Mouse (Mus musculus) left cerebral cortex, adult 2 months (tissue): ENCODE data around the gene Acot8. TPM values are rescaled to one million over a fixed set of nuclear protein-coding genes. Genes with fewer than 3 reads are reported as not detected.

Experiments used
- DNase-seq, 2 experiments: peaks; one replicate each; pipeline ENCODE4 v3.0.0; 2021 to 2022; ENCODE audit warnings: low spot score in 2 of 2, mixed read lengths in 1 of 2; ENCODE audit errors: extremely low spot score in 1 of 2
- H3K27ac ChIP-seq: fragments of 200-600 bp; 2 replicates; pipeline ENCODE4 v1.8.1; 2022
- H3K4me3 ChIP-seq: fragments of 200-600 bp; 2 replicates; pipeline ENCODE4 v1.8.1; 2022
- CTCF ChIP-seq: fragments of 200-600 bp; IDR thresholded peaks from 2 replicates; pipeline ENCODE4 v1.8.1; 2022; ENCODE audit warnings: antibody characterized with exemption, mild to moderate bottlenecking, moderate library complexity
- intact Hi-C: fragments of 180-260 bp; cut with DNase I; formaldehyde crosslinking; loops from one replicate; pipeline ENCODE4 v1.15.1; 2025
- total RNA-seq, 2 experiments: library from RNA; stranded (reverse); gene quantifications; 2 replicates each; pipeline ENCODE4 v1.2.3; 2021

The Acot8 gene
- total RNA-seq, 2 experiments from 2014 or later = 26.6 to 28.3 TPM

DNA sequence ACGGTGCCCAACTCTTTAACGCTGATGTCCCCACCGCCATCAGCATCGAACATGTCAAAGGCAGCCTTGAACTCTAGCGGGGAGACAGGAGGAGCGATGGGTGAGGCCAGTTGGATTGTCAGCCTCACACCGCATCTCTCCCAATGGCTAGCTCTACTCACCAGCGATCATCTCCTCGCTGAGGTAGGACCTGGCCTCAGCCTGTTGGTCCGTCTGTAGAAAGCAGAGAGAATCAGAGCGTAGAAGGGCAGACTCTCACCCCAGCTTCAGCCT lies 26.7 kb downstream of the Acot8 start:
- no peak for DNase-seq
- TF ChIP-seq CTCF = no peak
- no peak overlapping the region for H3K27ac ChIP-seq
- intact Hi-C loops = no loop called here
- H3K4me3 ChIP-seq = no peak overlapping the region

DNA sequence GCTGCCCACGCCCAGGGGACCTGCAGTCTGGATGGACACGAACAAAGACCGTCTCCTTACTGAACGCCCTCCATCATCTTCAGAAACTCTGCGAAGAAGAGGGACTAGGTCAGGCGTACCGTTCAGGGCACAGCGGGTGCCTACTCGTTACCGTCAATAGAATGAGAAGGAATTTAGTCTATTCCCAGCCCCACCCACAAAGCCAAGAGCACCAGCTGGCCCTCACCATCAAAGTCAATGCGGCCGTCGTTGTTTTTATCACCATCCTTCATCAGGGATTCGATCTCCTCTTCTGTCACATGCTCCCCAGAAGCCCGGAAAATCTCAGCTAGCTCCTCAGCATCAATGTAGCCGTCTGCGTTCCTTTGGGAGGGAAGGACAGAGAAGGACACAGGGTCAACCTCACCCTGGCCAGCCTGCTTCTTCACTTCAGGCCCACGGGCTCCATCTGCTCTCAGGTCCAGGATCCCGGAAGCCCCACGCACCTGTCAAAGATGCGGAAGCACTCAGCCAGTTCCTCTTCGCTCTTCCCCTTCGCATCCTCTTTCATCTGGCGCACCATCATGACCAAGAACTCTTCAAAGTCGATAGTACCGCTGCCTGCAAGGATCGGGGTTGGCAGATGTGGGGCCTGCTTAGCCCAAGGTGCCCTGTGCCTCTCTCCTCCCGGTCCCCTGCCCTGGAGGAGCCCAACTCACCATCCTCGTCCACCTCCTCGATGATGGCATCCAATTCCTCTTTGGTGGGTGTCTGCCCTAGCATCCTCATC lies 27.3 kb downstream of the Acot8 start:
- Histone ChIP-seq H3K27ac (no peak overlapping the region), H3K4me3 (no peak overlapping the region)
- no peak for TF ChIP-seq CTCF
- DNase-seq = no peak
- intact Hi-C loops = no loop called here

DNA sequence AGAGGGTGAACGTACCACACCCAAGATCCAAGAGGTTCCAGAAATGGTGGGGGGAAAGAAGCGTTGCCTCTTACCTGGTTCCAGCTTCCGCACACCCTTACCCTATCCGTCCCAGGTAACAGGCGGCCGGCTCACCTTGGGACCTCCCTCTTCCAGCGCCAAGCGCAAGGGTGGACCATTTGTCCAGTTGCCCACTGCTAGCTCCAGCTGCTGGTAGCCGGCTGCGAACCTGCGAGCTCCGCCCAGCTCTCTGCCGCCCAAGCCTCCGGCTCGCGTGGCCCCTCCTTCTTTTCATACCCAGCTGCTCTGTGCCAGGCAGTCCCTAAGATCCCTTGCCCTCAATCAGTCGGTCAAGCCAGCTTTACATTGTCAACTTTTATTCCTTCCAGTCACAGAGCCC lies 27.9 kb downstream of the Acot8 start:
- no peak for DNase-seq
- H3K27ac ChIP-seq = no peak overlapping the region
- H3K4me3 ChIP-seq = no peak overlapping the region
- intact Hi-C loops = no loop called here
- TF ChIP-seq CTCF = no peak

DNA sequence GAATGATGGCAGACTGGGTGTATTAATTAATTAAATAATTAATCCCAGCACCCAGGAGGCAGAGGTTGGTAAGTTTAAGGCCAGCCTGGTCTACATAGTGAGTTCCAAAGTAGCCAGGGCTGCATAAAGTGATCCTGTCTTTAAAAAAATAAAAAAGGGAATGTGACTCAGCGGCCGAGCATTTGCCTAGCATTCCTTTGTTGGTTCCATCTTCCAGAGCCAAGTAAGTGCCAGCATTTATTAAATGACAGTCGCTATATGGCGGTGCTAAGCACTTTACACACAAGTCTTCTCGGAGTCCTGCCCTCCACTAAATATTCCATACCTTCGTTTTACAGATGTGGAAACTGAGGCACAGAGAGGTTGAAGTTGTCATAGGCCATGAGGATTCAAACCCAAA lies 28.6 kb downstream of the Acot8 start:
- intact Hi-C loops = no loop called here
- no peak for DNase-seq
- no peak overlapping the region for H3K4me3 ChIP-seq
- no peak overlapping the region for H3K27ac ChIP-seq
- no peak for TF ChIP-seq CTCF

DNA sequence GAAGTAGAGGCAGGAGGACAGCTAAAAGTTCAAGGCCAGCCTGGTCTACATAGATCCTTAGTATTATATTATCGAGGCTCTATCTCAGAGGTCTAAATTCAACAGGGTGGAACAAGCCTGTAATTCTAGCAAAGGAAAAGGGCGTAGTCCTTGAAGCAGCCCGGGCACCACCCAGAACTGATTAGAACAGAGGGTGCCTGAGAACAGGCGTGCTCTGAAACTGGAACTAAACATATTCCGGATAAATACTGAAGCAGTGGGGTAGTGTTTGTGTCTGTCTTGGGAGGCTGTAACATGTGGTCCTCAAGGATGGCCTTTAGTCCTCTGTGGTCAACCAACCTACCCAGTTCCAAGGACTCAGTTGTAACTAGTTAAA lies 30.7 kb downstream of the Acot8 start:
- no peak for DNase-seq
- Histone ChIP-seq H3K27ac (no peak overlapping the region), H3K4me3 (no peak overlapping the region)
- intact Hi-C loops = no loop called here
- no peak for TF ChIP-seq CTCF

DNA sequence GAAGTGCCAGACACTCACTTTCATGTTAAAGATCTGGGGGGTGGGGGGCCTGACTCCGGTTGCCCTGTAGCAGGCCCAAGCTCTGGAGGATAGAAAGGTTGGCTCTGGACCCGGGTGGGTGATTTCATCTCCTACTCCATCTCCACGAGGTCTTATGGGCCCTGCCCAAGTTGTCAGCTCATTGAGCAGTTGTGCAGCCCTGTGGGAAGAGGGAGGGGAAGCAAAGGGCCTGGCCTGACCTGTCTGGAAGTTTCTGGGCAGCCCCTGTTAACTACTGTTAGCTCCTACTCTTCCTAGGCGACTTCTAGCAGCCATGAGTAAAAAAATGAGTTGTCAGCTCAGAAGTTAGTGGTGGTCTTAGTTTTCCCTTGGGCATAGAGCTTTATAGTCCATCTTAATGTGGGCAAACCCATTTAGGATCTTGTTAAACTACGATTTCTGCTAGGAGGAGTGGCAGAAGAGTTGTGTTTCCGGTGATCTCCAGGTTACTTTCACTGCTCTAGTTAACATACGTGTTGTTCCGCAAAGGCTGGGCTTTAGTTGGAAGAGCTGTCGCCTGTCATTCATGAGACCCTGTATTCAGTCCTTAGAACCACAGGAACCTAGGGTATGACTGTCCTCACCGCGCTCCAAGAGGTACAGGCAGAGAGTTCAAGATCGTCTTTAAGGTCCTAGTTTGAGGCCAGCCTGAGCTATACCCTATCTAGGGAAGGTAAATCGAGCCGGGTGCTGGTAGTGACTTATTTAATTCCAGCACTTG lies 31.3 kb downstream of the Acot8 start:
- intact Hi-C loops = no loop called here
- no peak for DNase-seq
- Histone ChIP-seq H3K27ac (no peak overlapping the region), H3K4me3 (no peak overlapping the region)
- no peak for TF ChIP-seq CTCF

DNA sequence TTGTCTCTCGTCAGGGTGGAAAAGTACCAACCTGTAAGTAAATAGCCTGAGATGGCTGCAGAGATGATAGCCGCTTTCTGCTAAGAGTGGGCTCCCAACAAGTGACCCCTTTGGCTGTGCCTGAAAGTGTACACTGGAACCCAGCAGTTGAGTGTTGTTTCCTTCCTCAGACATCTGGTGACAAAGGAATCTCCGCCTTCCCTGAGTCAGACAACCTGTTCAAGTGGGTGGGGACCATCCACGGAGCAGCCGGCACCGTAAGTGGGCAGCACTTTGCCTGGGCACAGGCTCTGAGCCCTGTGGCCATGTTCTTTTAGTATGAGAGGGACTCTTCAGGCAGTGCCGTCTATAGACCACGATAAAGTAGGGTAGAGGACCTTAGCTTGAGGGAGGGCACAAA lies 33.6 kb downstream of the Acot8 start:
- DNase-seq = no peak
- no peak for TF ChIP-seq CTCF
- no peak overlapping the region for H3K4me3 ChIP-seq
- intact Hi-C loops = no loop called here
- H3K27ac ChIP-seq = no peak overlapping the region

DNA sequence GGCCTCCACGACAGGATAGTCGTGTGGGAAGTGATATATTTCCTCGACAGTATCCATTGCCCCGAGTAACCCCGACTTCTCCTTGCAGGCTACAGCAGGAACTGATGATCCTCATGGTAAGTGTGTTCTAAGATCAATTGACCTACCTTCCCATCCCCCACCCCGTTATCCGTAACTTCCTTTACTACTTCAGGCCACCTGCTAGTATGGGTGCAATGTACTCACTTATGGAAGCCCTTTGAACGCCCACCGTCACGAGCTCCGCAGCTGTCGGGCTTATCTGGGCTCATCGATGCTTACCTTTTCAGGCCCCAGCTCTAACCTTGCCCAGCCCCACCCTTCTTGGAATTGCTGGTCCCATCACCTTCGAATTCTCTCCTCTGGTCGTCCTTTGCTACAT lies 34.4 kb downstream of the Acot8 start:
- Histone ChIP-seq H3K4me3 (no peak overlapping the region; the same call in 1 of the 2 replicates), H3K27ac (no peak overlapping the region)
- no peak for TF ChIP-seq CTCF
- intact Hi-C loops = no loop called here
- no peak for DNase-seq

DNA sequence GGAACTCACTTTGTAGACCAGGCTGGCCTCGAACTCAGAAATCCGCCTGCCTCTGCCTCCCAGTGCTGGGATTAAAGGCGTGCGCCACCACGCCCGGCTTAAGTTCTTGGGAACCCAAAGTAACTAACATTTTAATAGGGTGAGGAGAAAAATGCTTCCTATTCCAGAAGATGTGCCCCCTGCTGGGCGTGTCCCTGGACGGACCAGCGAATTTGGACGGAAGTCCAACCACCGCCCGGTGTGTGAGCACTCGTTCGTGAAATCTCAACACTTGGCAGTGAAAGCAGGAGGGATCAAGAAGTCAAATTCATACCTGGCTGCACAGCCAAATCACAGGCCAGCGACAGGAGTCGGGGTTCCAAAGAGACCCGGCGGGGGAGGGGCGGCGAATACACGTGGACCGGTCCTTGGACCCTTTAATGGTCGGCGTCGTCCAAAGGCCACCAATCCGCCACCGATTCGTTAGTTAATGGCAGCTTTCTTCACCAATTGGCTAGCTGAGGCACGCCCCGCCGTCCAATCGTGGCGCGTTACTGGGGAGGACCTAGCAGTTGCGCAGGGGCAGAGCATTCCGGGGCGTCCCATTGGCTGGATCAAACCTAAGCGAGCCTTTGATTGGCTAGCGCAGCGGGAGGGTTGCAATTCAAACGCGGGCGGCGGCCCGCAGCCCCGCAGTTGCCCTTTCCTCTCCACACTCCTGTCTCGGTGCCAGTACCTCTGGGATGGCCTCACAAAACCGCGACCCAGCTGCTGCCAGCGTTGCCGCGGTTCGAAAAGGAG lies 35.2 kb downstream of the Acot8 start, which contains the start of gene Ube2c:
Gene Ube2c, plus strand, starts transcription at position 641 of the 780 bp plus-strand sequence.
- peak; percentile 26 for TF ChIP-seq CTCF
- DNase-seq = peak; percentile 97 to 98
- Histone ChIP-seq H3K4me3 (peak within 1 kb of the TSS; percentile 66), H3K27ac (no peak within 1 kb of the TSS)
- intact Hi-C loops = no loop called here

DNA sequence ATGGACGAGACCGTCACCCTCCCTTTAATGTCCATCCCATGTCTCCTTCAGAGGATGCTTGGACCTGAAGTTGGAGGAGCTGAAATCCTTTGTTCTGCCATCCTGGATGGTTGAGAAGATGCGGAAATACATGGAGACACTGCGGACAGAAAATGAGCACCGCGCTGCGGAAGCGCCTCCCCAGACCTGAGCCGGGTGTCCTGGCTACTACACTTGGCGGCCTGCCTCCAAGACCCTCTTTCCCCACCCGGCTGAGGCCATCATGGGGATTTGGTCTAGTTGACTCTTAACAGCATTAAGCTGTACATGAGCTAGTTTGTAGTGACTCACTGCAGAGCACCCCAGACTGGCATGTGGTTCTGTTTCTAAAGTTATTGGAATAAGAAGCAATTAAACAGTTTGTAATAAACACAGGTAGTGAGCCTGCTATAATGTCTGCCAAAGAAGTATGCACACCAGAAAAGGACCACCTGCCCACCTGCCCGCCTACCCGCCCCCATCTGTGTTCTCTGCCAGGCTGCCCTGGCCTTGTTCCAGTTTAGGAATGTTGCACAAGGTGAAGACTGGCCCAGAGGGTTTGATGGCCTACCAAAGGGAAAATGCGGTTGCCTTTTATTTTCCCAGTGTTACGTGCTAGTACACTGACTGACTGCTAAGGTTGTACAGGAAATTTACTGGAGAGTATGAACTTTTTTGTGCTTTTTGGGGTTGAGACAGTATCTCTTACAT lies 36.7 kb downstream of the Acot8 start:
- no peak for TF ChIP-seq CTCF
- Histone ChIP-seq H3K4me3 (no peak overlapping the region), H3K27ac (no peak overlapping the region)
- no peak for DNase-seq
- intact Hi-C loops = no loop called here

DNA sequence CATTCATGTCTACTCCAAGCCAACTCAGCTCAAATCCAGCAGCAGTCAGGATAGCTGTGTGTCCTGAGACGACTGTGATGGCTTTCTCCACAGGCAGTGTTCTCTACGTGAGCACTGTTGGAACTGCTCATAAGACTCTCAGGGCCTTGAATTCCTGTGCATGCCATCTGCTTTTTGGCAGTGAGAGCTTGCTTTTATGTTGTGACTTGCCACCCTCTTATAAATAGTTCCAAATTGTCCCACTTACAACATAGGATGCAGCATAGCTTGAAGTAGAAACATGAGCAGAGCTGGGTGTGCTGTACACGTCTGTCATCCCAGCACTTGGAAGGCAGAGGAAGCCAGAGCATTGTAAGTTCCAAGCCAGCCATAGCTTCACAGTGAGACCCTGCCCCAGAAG lies 38.8 kb downstream of the Acot8 start:
- TF ChIP-seq CTCF = no peak
- intact Hi-C loops = no loop called here
- H3K27ac ChIP-seq = peak overlapping the region; percentile 55
- no peak overlapping the region for H3K4me3 ChIP-seq
- no peak for DNase-seq

DNA sequence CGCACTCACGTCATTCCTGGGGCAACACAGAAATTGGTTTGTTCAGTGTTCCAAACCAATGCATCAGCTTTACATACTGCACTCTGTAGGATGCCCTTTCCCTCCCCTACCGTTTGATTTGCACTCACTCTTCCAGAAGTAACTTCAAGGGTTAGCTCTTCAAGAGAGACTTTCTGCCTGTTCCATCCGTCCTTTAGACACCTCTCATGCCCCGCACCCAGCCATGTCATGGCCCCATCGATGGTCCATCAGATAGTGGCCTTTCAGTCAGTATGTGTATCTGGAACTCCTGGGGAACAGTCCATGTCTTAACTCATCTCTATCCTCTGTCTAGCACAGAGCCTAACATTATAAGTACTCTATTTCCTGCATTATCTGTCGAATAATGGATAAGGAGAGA lies 42.1 kb downstream of the Acot8 start:
- no peak for DNase-seq
- intact Hi-C loops = no loop called here
- Histone ChIP-seq H3K4me3 (no peak overlapping the region), H3K27ac (no peak overlapping the region)
- TF ChIP-seq CTCF = no peak
